Mouse (Mus musculus) thymus, adult 2 months (tissue): ENCODE results near the gene Zfp354a.

Experiments
- CTCF ChIP-seq: fragments of 200-500 bp; IDR thresholded peaks from 2 replicates; pipeline ENCODE4 v1.5.1; 2012; ENCODE audit warnings: mild to moderate bottlenecking, control low read depth, low read length, moderate library complexity, borderline replicate concordance; ENCODE audit not compliant: control insufficient read depth, poor library complexity, insufficient read depth; ENCODE audit errors: extremely low read depth
- POLR2A ChIP-seq: fragments of 200-500 bp; IDR thresholded peaks from 2 replicates; pipeline ENCODE4 v1.6.1; 2012; ENCODE audit warnings: mild to moderate bottlenecking, low read length, control low read depth, moderate library complexity; ENCODE audit not compliant: control insufficient read depth, poor library complexity, insufficient read depth; ENCODE audit errors: extremely low read depth

DNA sequence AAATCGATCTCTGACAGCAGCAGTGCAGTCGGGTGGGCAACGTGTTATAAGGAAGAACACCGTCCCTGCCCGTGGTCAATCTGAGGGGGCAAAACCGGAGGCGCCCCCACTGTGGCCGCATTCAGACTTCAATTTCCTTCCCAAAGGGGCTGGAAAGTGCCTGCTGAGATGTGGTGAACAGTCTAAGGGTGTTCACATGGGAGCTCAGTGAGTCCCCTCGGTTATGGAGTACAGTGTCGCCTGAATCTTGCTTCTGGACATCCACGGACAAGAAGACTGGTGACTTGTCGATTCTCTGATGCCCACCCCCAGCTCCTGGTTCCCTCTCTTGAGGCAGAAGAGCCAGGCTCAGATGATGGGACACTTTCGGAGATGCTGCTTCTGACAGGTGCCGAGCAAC is 583 bp downstream of the Zfp354a start:
- no peak for TF ChIP-seq POLR2A
- no peak for TF ChIP-seq CTCF
